Mouse (Mus musculus) liver, adult (tissue): ENCODE measurements at regions not wholly inside any gene's neighbourhood (a gene's known extent, or its start where the extent isn't known, plus 50 kb on each side); places are given as distances from the start of the nearest gene placed in this dataset.

Source experiments
- GATA4 ChIP-seq: IDR thresholded peaks from 2 replicates; pipeline ENCODE4 v1.6.1; 2014; ENCODE audit warnings: mild to moderate bottlenecking, low read length; ENCODE audit not compliant: insufficient replicate concordance

GRCm38 (mm10) chr9:85165632-85166031 lies 146.9 kb upstream of the Gm11114 start:
- TF ChIP-seq GATA4, result no peak

GRCm38 (mm10) chr9:85167243-85167642 lies 145.3 kb upstream of the Gm11114 start:
- TF ChIP-seq GATA4, result no peak

GRCm38 (mm10) chr9:85174431-85174830 lies 138.1 kb upstream of the Gm11114 start:
- TF ChIP-seq GATA4, result no peak

- TF ChIP-seq GATA4, result no peak
Measured at GRCm38 (mm10) chr9:85201202-85201601, 111.4 kb upstream of the Gm11114 start.

GRCm38 (mm10) chr9:85224870-85225269 lies 87.7 kb upstream of the Gm11114 start:
- no peak for TF ChIP-seq GATA4
